Mouse (Mus musculus): ENCODE measurements around the gene Htt.

Htt gene

GRCm38 (mm10) chr5:34915801-34916200 is 154.3 kb downstream of the Htt start:
- ChIA-PET CTCF (interaction anchor here (0.6 to 2.0 kb wide), 25 partner anchors 10 to 1842 kb away, joined by 3 to 10 read pairs (median 3); partner anchors contain the start of genes Rgs12 (in 2 of the 4) and Hgfac (in 1 of the 4)), POLR2A (interaction anchor here in 2 of 4 experiments (1.3 to 3.1 kb wide), 3 partner anchors 13 to 34 kb away, joined by 3 to 8 read pairs (median 3); partner anchors contain the start of gene Rgs12 (in 1 of the 2))

- CTCF ChIA-PET = interaction anchor here in 1 of 4 experiments (1.2 kb wide), 1 partner anchor 124 kb away, joined by 4 read pairs; the partner anchor contains the start of gene Hgfac
- POLR2A ChIA-PET = interaction anchor here in 2 of 4 experiments (1.9 to 3.1 kb wide), 2 partner anchors 11 to 32 kb away, joined by 5 to 8 read pairs; partner anchors contain the start of gene Rgs12 (in 1 of the 2)
Measured at GRCm38 (mm10) chr5:34917234-34917655, 155.7 kb downstream of the Htt start.

GRCm38 (mm10) chr5:34918785-34919184 is 157.2 kb downstream of the Htt start:
- CTCF ChIA-PET = no interaction called here
- POLR2A ChIA-PET = interaction anchor here in 1 of 4 experiments (1.5 kb wide), 1 partner anchor 30 kb away, joined by 3 read pairs; no protein-coding TSS in a partner anchor

- ChIA-PET CTCF (interaction anchor here in 1 of 4 experiments (0.6 kb wide), 1 partner anchor 1093 kb away, joined by 4 read pairs; no protein-coding TSS in a partner anchor), POLR2A (interaction anchor here in 1 of 4 experiments (1.4 kb wide), 1 partner anchor 116 kb away, joined by 3 read pairs; no protein-coding TSS in a partner anchor)
Measured at GRCm38 (mm10) chr5:34922531-34922930, 161.0 kb downstream of the Htt start.

GRCm38 (mm10) chr5:34923920-34924319 is 162.4 kb downstream of the Htt start:
- ChIA-PET CTCF (no interaction called here), POLR2A (no interaction called here)

- CTCF ChIA-PET = no interaction called here
Measured at GRCm38 (mm10) chr5:34924519-34924918, 163.0 kb downstream of the Htt start.

GRCm38 (mm10) chr5:34927648-34928047 is 166.1 kb downstream of the Htt start:
- POLR2A ChIA-PET = interaction anchor here in 1 of 4 experiments (1.2 kb wide), 1 partner anchor 21 kb away, joined by 4 read pairs; the partner anchor contains the start of gene Rgs12

More at GRCm38 (mm10) chr5:34924519-34924918, 163.0 kb downstream of the Htt start:
- POLR2A ChIA-PET = no interaction called here

GRCm38 (mm10) chr5:34930151-34930975 is 168.8 kb downstream of the Htt start:
- ChIA-PET CTCF (interaction anchor here in 1 of 4 experiments (1.3 kb wide), 1 partner anchor 15 kb away, joined by 3 read pairs; no protein-coding TSS in a partner anchor), POLR2A (no interaction called here)

More at GRCm38 (mm10) chr5:34927648-34928047, 166.1 kb downstream of the Htt start:
- CTCF ChIA-PET = interaction anchor here in 1 of 4 experiments (0.6 kb wide), 1 partner anchor 396 kb away, joined by 3 read pairs; no protein-coding TSS in a partner anchor

GRCm38 (mm10) chr5:34931091-34931490 is 169.6 kb downstream of the Htt start:
- POLR2A ChIA-PET = interaction anchor here in 2 of 4 experiments (0.8 to 1.2 kb wide), 2 partner anchors 18 to 734 kb away, joined by 3 to 5 read pairs; partner anchors contain the start of gene Rgs12 (in 1 of the 2)
- CTCF ChIA-PET = interaction anchor here in 1 of 4 experiments (1.3 kb wide), 1 partner anchor 15 kb away, joined by 3 read pairs; no protein-coding TSS in a partner anchor

- CTCF ChIA-PET = interaction anchor here in 2 of 4 experiments (1.3 to 1.4 kb wide), 3 partner anchors 16 to 111 kb away, joined by 3 to 4 read pairs (median 3); partner anchors contain the start of gene Hgfac (in 1 of the 2)
Measured at GRCm38 (mm10) chr5:34931516-34932457, 170.2 kb downstream of the Htt start.

GRCm38 (mm10) chr5:34932458-34932806 is 170.9 kb downstream of the Htt start:
- CTCF ChIA-PET = interaction anchor here in 3 of 4 experiments (0.7 to 1.4 kb wide), 3 partner anchors 109 to 254 kb away, joined by 3 to 4 read pairs (median 3); partner anchors contain the start of gene Hgfac (in 1 of the 3)
- POLR2A ChIA-PET = interaction anchor here in 3 of 4 experiments (0.8 to 1.3 kb wide), 6 partner anchors 11 to 171 kb away, joined by 3 to 6 read pairs (median 4); partner anchors contain the start of gene Rgs12 (in 2 of the 3)

More at GRCm38 (mm10) chr5:34931516-34932457, 170.2 kb downstream of the Htt start:
- POLR2A ChIA-PET = interaction anchor here in 3 of 4 experiments (0.6 to 1.3 kb wide), 8 partner anchors 12 to 733 kb away, joined by 3 to 6 read pairs (median 4); partner anchors contain the start of gene Rgs12 (in 2 of the 3)

- CTCF ChIA-PET = interaction anchor here in 3 of 4 experiments (0.6 to 1.4 kb wide), 6 partner anchors 8 to 1084 kb away, joined by 3 to 5 read pairs (median 3); partner anchors contain the start of genes Hgfac (in 1 of the 3) and Rgs12 (in 1 of the 3)
- POLR2A ChIA-PET = interaction anchor here in 1 of 4 experiments (0.6 to 1.2 kb wide), 2 partner anchors 10 to 176 kb away, joined by 3 read pairs; no protein-coding TSS in a partner anchor
Measured at GRCm38 (mm10) chr5:34933461-34933860, 171.9 kb downstream of the Htt start.

- ChIA-PET CTCF (interaction anchor here in 2 of 4 experiments (0.5 to 0.9 kb wide), 3 partner anchors 9 to 264 kb away, joined by 3 to 8 read pairs (median 4); no protein-coding TSS in a partner anchor), POLR2A (no interaction called here)
Measured at GRCm38 (mm10) chr5:34941710-34942470, 180.3 kb downstream of the Htt start.

- ChIA-PET CTCF (interaction anchor here in 2 of 4 experiments (0.7 to 0.9 kb wide), 2 partner anchors 185 to 795 kb away, joined by 3 read pairs; no protein-coding TSS in a partner anchor), POLR2A (interaction anchor here in 2 of 4 experiments (0.6 to 1.3 kb wide), 5 partner anchors 11 to 161 kb away, joined by 3 to 4 read pairs (median 3); no protein-coding TSS in a partner anchor)
Measured at GRCm38 (mm10) chr5:34943428-34943827, 181.9 kb downstream of the Htt start.

GRCm38 (mm10) chr5:34948861-34949760 is 187.6 kb downstream of the Htt start, which contains the start of gene Rgs12:
Gene Rgs12, plus strand, starts transcription at chr5:34949445.
- POLR2A ChIA-PET = interaction anchor here (0.6 to 2.7 kb wide), 61 partner anchors 8 to 1297 kb away, joined by 3 to 37 read pairs (median 4); partner anchors contain the start of genes Grk4 (in 3 of the 4), Lrpap1 (in 3 of the 4), Nop14 (in 3 of the 4) and Fam193a (in 2 of the 4)

More at GRCm38 (mm10) chr5:34948861-34949760, 187.6 kb downstream of the Htt start, which contains the start of gene Rgs12:
- CTCF ChIA-PET = interaction anchor here in 3 of 4 experiments (0.6 to 2.6 kb wide), 23 partner anchors 10 to 1164 kb away, joined by 3 to 9 read pairs (median 5); partner anchors contain the start of genes Grk4 (in 1 of the 3) and Nop14 (in 1 of the 3)

All from embryonic stem cell, embryonic (primary cell).